Mouse (Mus musculus) heart, adult 9 months (tissue): ENCODE measurements around the gene Map4k5.

ENCODE experiments used
- DNase-seq, 2 experiments: peaks; one replicate each; pipeline ENCODE4 v3.0.0; 2022; ENCODE audit warnings: low spot score in 2 of 2

Map4k5 gene

DNA sequence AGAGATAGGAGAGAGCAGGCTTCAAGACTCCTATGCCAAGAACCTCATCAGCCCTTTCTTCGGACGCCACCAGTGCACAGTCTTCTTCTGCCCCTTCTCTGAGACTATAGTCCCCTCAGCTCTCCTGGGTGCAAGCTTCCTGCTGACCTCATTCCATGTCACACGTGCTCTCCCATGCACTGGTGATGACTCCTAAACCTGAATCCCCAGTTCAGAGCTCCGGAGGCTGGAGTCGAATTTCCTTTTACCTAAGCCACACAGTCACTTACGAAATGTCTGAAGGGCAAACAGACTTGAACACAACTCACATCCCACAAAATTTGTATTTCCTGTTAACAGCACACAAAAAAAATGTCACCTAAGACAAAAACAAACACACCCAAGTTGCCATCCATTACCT is 5.2 kb downstream of the Map4k5 start:
- DNase-seq: no peak

DNA sequence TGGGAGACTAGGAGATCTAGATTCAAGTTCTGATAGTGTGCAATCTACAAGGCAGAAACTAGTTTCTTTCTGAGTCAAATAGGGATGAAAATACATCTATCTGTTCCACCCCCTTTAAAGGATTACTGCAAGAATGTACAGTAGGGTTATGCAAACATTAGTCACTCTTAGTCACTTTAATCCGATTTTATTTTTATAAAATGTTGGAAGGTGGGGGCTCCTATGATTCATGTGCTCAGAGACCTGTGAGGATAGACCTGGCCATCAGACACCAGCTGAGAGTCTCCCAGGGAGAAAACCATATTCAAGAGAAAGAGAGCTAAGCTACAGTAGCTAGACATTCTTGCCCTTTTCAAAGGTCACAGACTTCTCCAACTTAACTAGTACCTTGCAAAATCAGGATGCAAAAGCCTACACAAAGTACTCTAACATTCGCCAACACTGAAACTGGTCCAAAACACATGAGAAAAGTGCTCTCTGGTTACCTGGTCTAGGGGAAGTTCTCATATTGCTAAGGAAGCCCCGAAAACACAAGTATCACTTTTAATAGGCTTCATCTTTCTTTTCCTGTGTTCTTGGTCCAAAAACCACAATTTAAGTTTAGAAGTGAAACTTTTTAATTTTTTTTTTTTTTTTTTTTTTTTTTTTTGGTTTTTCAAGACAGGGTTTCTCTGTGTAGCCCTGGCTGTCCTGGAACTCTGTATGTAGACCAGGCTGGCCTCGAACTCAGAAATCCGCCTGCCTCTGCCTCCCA is 7.7 kb downstream of the Map4k5 start:
- DNase-seq: no peak

DNA sequence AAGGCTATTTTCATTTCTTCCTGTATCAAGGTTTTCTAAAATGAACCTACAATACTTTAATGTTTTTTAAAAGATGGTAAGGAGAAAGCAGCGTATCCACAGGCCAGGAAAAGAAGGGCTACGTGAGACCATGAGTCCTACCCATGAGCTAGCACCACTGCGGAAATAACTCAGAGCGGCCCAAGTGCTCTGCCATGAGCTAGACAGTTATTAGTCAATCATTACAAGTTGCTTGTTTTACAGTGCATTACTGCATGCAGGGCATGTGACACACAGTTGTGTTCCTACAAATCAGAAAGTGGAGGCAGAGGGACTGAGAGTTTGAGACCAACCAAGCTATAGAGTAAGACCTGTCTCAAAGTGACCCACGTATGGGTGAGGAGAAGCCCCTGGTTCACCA is 8.9 kb downstream of the Map4k5 start:
- DNase-seq: no peak

DNA sequence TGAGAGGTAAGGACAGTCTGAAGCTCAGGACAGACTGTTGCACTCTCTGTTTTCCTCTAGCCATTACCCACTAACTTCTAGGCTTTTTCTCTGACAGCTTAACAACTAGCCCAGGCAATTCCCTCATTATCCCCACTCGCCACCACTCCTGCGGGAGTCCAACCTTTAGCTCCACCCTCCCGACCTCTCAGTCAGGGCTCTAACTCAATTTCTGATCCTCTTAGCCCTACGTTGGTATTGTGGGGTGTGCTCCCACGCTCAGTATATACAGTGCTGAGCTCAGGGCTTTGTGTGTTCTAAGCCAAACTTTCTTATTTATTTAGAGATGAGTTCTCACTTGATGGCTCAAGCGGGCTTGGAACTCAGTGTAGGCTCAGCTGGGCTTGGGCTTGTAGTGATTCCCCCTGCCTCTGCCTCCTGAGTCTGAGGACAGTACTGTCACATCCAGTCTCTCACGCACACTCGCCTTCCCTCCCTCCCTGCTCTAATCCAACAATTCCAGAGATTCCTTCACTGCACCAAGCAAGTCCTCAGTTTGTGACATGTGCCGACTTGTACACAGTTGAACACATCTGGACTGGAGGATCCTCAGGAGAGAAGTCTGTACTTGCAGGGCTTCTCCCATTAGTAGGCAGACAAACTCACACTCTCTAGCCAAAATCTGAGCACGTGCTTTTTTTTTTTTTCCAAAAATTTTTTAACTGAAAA is 11.6 kb downstream of the Map4k5 start:
- no peak for DNase-seq

DNA sequence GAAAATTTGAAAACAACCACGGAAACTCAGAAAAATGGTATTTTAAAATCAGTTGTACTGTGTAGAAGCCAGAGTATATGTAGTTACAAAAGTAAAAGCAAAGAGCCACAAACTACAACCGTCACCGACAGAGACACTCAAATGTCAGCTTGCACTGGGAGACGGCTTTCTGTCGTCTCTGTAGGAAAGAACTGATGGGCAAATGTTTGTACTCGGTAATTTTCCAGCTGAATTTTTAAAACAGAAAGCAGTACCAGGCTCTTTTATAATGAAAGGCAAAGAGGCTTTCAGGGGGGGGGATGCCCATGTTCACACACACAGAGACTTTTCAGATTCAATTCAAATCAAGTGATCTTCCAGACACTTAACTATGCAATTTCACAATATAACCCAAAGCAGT is 13.3 kb downstream of the Map4k5 start:
- DNase-seq: no peak

DNA sequence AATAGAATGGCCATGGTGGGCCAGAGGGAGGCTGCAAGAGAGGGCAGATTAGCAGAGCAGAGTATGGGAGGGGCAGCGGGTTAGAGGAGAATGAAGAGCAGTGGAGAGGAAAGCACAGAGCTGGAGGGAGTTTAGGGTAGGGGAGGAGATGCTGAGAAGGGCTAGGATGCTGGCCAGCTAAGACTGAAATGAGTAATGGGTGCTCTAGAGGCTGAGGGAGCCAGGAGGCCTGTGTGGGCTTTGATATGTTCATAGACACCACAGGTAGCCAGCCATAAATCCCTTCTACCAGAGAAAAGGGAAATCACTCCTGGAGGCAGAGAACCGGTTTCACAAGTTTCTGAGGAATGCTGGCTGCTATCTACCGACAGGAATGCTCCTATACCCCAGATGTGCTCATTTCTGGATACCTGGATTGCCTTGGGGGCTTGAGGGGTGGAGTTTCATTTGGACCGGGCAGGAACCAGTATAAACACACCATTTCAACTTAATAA is 13.8 kb downstream of the Map4k5 start:
- no peak for DNase-seq

DNA sequence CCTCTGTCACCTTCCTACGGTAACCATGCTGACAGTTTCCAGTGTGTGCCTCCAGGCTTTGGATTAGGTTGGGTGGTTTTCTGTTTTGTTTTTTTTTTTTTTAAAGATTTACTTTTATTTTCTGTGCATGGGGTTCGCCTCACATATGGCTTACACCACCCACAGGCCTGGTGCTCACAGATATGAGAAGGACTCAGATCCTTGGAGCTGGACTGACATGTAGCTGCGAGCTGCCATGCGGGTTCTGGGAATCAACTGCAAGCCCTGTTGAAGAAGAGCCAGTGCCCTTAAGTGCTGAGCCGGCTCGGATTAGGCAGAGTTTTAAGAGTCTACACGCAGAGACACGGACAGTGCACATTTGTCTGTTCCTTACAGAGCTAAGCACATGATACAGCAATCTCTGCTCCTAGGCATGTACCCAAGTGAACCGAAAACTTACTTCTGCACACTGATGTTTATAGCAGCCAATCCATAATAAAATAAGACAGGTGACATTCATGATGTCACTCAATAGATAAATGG is 15.1 kb downstream of the Map4k5 start:
- DNase-seq: no peak

DNA sequence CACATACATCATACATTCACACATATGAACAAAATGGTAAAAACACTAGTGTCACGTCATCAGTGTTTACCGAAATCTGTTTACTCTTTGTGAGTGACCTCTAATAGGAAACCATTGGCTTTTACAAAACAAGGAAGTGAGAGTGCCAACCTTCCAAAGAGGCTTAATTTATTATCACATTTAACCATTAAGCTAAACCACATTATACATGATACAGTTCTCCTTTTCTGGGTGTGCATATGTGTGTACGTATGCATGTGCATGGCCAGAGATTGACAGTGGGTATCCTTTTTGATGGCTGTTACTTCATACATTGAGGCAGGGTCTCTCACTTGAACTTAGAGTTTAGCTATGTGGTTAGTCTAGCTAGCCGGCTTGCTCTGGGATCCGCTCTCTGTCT is 21.4 kb downstream of the Map4k5 start:
- DNase-seq: no peak

DNA sequence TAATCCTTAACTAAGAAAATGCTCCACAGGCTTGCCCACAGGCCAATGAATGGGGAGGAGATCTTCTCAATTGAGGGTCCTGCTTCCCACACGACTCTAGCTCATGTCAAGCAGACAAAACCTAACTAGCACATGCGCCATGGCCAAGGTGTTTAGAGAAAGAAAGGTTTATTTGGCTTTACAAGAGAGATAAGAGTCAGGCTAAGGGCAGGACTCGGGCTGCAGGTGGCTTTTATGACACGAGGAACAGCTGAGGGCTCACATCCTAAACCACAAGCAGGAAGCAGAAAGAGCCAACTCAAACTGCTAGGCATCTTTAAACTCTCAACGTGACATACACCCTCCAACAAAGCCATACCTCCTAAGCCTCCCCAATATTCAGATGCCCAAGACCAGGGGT is 25.7 kb downstream of the Map4k5 start:
- DNase-seq: no peak

DNA sequence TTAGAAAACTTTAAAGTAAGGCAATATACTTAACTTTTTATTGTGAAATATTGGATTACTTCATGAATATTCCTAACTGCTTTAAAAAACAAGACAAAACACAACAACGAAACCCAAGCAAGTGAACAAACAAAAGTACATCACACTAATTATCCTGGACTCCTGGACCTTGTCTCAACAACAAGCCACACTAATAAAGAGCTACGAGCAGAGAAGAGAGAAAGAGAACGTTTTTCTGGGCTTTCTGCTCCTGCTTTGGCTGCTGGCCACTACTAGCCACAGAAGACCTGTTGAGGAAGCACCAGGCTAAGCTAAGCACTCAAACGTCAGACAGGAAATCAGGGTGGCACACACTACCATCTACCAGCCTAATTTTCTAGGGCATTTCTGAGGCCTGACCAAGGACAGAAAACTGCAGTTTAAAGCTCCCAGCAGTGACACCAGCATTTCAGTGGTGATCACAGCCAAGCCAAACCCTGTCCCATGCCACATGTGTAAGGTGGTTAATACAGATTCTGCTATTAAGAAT is 28.8 kb downstream of the Map4k5 start:
- DNase-seq: no peak

DNA sequence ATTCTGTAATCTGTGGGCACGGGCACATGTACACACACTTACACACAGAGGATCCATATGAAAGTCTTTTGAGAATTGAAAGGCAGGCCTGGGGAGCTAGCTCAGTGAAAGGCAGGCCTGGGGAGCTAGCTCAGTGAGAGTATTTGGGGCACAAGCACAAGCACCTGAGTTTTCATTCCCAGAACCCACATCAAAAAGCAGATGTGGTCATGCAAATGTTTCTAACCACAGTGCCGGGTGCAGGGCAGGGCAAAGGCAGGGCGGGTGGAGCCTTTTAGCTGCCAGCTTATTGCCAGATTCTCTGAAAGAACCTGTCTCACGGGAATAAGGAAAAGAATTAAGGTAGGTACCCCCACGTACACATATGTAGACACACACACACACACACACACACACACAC is 29.5 kb downstream of the Map4k5 start:
- DNase-seq: no peak

DNA sequence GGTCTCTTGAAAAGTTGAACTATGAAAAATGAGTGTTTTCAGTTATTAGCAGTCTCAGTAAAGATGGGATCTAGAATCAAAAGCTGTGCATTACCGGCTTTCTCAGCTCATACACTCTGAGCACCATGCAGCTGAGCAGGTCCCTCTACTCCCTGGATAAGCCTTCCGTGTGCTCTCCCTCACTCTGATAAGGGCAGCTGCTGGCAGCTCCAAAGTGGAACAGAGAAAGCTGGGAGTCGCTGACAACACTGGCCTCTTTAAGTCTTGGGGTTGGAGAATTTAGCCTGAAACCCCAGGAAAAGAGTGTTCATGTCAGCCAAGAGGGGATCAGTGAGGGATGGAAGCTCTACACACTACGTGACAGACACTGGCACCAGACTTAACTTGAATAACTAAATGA is 34.2 kb downstream of the Map4k5 start:
- DNase-seq: no peak

DNA sequence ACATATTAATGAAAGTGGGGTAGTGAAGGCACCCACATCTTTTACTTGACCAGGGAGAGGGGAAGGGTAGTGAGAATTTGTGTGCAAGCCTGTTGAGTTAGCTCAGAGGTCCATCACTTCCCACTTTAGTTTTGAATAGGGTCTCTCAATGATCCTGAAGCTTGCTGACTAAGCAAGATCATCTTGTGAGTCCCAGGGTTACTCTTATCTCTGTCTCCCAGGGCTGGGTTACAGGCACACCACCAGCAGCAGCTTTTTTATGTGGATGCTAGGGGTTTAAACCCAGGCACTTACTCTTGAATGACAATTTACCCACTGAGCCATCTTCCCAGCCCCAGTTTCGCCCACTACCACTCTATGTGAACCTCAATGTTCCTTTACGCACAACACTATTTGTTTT is 35.4 kb downstream of the Map4k5 start:
- DNase-seq: no peak

DNA sequence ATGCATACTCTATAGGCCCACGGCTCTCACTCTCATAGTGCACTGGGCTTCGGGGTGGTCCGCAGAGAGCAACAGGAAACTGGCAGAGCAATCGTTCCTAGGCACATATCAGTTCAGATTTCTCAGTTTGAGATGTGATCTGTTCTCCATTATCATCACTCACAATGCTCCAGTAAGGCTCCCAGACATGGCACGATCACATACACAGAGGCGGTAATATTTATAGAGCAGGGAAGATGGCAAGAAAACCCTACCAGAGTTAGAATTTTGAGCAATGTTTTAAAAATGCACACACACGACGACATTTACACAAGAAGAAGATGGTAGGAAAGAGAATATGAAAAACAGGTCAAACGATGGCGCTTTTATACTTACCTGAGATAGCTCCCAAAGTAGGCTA is 36.6 kb downstream of the Map4k5 start:
- no peak for DNase-seq

DNA sequence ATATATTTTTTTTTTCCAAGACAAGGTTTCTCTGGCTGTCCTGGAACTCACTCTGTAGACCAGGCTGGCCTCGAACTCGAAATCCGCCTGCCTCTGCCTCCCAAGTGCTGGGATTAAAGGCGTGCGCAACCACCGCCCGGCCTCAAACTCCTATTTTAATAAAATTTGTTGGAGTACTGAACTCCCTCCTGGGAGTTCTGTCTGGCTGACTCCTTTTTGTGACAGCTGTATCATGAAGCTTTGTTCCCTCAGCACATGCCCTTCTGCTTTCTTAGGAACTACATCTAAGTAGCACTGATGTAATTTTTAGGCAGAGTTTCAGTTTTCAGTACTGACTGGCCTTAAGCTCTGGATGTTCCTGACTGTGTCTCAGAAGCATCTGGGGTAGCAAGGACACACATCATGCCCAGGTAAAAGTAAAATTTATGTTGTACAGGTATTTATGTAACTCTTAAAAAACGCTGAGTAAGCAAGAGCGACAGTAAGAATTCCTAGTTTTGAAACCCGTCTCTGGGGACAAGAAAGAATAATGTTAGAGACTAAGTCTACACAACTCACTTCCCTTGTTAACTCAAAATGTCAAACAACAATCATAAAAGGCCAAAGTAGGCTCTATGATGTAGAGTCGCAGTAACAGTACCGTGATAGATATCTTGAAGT is 37.2 kb downstream of the Map4k5 start:
- peak in 1 of 2 experiments; percentile 25 for DNase-seq

DNA sequence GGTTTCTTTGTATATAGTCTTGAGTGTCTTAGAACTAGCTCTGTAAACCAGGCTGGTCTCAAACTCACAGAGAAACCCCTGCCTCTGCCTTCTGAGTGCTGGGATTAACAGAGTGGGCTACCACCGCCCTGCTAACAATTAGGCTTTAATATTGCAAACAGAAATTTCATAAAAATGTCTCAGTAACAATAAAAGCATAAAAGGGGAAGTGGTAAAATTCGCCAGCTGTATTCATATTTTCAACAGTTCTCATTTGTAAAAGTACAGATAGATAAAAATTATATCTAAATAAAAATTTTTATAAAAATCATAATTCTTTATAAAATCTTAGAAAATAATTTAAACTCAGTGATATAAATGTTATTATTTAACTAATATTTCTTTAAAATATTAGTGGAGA is 39.1 kb downstream of the Map4k5 start:
- DNase-seq: no peak

DNA sequence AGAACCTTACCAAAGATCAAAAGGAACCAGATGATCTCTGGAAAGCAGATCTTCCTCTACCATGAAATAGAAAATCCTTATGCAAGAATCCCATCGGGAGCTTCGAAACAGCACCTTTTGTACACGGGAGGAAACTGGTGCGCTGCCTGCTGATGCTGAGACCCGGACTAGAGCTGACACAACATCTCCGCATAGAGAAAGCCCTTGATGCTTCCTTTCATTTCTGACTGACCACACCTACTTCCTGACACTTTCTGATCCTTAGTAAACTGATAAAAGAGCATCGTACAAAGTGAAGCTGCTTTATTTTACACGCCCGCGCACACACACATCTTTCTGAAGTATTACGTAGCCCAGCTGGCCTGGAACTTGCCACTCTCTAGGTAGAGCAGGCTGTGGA is 39.6 kb downstream of the Map4k5 start:
- no peak for DNase-seq

DNA sequence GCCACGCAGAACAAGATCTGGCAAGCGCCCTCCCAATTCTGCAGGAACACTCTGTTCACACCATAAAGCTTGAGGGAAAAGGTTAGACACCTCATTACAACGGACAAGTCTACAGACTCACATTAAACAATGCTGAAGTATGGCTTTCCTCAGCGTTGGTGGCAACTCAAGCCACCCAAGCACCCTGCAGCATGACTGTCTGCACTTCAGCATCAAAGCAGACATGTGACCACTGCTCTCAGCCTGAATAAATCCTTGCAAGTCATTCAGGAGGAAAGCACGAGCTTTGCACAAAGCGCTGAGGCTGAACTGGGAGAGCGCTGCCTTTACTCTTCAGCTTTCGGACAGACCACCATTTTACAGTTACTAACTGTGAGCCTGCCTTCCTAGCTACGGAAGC is 40.7 kb downstream of the Map4k5 start:
- no peak for DNase-seq

DNA sequence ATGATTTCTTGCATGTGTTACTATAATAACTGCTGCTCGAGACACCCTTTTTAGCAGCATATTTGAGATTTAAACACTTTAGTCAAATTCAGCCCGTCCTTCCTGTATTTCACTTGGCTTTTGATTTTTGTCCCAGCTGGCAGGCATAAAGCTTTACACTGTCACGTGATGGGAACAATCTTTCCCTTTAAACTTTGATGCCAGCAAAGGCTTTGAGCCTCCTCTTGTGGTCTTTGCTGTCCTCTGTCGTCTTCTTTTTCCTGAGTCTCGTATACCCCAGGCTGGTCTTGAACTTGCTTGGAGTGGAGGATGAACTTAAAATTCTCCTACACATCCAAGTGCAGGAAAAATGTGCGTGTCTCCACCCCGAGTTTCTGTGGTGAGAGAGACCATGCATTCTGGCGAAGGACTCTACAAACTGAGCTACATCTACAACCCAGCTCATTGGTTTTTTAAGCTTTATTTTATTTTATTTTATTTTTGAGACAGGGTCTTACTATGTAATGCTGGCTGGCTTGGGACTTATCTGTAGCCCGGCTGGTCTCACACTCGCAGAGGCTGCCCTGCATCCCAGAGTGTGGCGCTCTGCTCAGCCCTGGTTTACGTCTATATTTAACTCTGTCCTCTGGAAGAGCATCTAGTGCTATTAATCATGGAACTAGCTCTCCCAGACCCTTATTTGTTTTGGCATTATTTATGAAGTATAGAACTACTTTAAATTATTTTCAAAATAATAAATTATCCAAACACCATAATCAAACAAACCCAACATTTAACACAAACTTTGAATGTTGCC is 44.7 kb downstream of the Map4k5 start:
- DNase-seq: no peak

DNA sequence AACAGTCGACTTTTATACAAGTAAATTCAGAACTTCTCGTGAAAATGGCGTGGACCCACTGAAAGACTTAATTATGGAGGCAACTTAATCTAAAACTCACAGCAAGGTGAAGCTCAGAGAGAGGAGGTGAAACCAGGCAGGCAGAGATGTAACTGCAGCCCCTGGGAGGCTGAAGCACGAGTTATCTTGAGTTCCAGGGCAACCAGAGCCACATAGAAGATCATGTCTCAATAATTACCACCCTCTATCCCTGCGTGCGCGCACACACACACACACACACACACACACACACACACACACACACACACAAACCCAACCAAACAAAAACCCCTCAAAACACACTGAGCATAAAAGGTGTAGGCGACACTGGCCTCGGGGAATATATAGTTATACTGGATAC is 46.5 kb downstream of the Map4k5 start:
- no peak for DNase-seq

DNA sequence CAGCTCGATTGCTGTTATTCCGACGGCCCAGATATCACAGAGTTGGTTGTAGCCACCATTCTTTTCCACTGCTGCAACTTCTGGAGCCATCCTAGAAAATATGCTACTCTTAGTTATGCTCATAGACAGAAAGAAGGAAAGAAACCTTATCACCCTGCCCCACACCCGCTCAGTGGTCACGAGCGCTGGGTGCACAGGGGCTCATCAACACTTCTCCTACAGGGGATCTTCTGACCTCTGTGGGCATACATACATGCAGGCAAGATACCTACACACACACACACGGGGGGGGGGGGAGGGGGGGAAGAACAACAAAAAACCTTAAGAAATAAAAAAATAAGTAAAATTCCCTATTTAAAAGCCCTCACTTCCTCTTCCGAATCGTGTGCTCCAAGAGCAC is 47.3 kb downstream of the Map4k5 start:
- no peak for DNase-seq
